Mouse (Mus musculus) T-helper 1 cell (primary cell): Measurements from ENCODE around the gene 1700113H08Rik.

ENCODE experiments used
- in situ Hi-C: fragments of 300-600 bp; cut with MboI, MseI; formaldehyde crosslinking; loops from one replicate; pipeline ENCODE4 v1.15.1; 2025; ENCODE audit warnings: high pct_unique_total_duplicates

Gene 1700113H08Rik

DNA sequence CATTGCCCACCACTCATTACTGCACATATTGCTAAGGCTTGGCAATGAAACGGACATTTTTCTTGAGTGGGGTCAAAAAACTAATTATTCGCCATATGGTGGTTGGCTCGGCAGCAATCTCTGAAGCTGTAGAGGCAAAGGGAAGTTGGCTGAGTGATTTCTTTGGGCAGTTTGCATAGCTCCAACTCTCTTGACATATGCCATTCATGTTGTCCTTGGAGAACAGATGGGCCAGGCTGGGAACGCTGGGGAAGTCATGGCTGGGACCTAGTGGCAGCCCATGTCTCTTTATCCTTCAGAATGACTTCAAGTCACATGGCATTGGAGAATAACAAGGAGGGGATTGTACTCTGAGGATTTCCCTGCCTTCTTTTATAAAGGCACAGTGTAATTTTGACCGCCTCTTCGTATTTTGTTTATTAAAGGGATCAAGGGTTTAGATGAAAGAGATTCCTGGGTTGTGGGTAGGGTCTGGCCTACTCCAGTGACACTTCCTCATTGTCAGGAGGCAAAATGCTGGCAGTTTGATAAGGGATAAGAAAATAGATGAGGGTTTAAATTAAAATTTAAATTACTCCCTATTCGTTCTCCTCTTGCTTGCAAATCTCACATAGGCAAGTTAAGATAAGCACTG is 138.4 kb downstream of the 1700113H08Rik start:
- in situ Hi-C loops = no loop called here

- in situ Hi-C loops = no loop called here
Measured at GRCm38 (mm10) chr10:87198720-87199119, 140.9 kb downstream of the 1700113H08Rik start.

GRCm38 (mm10) chr10:87209466-87209865 is 151.6 kb downstream of the 1700113H08Rik start:
- in situ Hi-C loops = no loop called here

DNA sequence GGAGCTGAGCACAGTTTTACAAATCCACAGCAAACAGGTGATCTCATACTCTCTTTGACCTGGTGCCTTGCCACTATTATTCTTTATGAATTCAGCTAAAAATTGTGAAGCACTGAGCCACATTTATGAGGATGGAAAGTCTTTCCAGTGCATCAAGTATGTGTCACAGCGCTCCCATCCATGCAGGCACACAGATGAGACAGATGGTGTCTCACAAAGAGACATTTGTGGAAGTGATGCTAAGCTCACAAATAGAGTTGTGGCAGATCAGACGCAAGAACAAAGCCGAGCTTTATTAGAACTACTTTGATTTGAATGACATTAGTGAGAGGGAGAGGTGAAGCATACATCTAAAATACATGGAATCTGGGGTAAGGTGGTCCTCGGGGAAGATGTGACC is 153.2 kb downstream of the 1700113H08Rik start:
- in situ Hi-C loops = loop anchor here (10.0 kb wide), 1 partner anchor 604 kb away; no protein-coding TSS in a partner anchor

DNA sequence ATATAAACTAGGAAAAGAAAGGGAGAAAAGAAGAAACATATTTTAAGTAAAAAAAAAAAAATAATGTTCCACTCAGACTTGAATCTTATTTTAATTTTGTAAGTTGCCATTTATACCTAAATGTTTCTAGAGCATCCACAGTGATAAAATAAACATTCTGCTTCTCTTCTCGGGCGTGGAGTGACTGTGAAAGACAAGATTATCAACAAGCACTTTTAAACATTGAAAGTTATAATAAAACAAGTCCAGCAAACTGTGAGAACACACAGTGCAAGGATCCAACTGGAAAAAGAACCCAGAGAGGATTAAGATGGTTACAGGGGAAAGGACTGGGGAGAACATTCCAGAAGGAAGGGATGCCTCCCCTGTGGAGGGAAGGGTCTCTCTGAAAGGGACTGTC is 155.0 kb downstream of the 1700113H08Rik start:
- in situ Hi-C loops = loop anchor here (10.0 kb wide), 1 partner anchor 602 kb away; no protein-coding TSS in a partner anchor

DNA sequence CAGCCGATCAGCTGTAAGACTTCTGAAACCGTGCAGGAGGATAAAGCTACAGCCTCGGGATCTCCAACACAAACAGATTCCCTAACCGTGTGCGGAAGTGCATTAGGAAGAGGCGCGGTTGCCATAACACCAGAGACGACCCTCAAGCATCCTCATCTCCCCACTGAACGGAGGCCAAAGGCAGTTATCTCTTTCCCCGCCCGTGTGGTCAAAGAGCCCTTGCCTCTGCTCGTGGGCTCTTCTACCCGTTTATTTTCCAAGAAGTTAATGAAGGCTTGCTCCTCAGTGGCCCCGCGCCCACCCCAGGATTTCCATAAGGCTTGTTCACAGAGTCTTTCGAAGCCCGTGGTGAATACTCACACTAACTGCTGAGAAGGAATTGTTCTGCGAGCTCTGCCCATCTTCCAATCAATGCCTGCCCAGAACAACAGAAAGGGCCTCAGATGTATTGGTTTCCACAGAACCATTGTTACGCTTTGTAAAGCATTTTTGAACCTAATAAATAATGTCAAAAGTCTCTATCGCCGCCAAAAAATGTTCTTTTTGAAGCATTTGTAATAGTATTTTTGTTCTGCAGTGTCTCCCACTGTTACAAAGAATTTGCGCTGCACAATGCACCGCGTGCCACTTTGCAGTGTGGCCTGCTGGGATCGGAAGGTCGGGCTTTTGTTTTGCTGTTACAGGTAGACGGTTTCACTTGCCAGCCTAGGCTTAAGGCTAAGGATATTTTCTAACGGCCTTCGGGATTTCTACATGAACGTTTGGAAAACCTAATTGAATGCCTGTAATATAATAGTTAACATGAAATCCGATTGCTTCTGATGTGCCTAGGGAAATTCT is 172.4 kb downstream of the 1700113H08Rik start:
- in situ Hi-C loops = no loop called here

DNA sequence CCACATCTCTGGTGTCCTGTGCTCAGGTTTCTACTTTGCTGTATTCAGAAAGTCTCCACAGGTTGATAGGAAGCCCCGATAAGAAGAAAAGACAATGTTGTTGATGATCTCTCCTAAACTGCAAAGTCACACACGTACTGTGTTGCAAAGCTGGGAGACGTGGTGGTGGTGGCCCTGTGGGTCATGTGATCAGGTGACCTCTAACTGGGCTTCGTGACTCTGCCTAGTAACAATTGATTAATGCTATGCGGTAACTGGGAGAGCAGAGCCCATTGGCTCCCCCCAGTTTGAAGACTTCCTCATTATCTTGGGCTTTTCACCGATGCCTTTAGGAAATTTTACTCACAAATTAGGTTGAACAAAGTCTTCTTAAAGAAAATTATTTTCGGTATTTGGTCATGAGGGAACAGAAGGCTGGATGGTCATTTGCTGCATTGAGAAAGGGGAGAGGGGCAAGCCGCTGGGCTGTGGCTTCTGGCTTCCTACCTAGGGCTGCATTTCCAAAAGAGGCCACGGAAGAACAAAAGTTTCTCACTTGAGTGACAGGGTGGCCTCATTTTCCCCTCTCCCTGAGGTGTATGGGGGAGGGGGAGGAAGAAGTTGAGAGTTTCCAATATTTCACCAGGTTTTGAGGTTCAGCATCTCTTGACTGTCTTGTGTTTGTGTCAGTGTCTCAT is 181.6 kb downstream of the 1700113H08Rik start:
- in situ Hi-C loops = loop anchor here (10.0 kb wide), 1 partner anchor 1625 kb away; no protein-coding TSS in a partner anchor

GRCm38 (mm10) chr10:87271724-87272123 is 213.9 kb downstream of the 1700113H08Rik start:
- in situ Hi-C loops = no loop called here

- in situ Hi-C loops = no loop called here
Measured at GRCm38 (mm10) chr10:87272133-87272622, 214.3 kb downstream of the 1700113H08Rik start.

- in situ Hi-C loops = no loop called here
Measured at GRCm38 (mm10) chr10:87275075-87275474, 217.2 kb downstream of the 1700113H08Rik start.
